Mouse (Mus musculus) liver, embryonic 14.5 days (tissue): ENCODE measurements around the gene Nap1l4.

Source experiments
- CTCF ChIP-seq: IDR thresholded peaks from 2 replicates; pipeline ENCODE4 v1.5.1; 2016; ENCODE audit warnings: antibody characterized with exemption, low read depth, control low read depth
- EP300 ChIP-seq: IDR thresholded peaks from 2 replicates; pipeline ENCODE4 v1.6.1; 2016; ENCODE audit warnings: antibody characterized with exemption, low read depth

GRCm38 (mm10) chr7:143493616-143494126 is 55.2 kb downstream of the Nap1l4 start:
- TF ChIP-seq CTCF = no peak
- no peak for TF ChIP-seq EP300
